Mouse (Mus musculus) heart, adult 2 months (tissue): Measurements from ENCODE around the gene Fam45a. TPM values are rescaled to one million over a fixed set of nuclear protein-coding genes. Genes with fewer than 3 reads are reported as not detected.

Experiments used
- DNase-seq, 2 experiments: peaks; one replicate each; pipeline ENCODE4 v3.0.0; 2021
- H3K27ac ChIP-seq: fragments of 200-600 bp; 2 replicates; pipeline ENCODE4 v1.8.1; 2022
- H3K27me3 ChIP-seq: fragments of 200-500 bp; 2 replicates; pipeline ENCODE4 v1.6.1; 2012; ENCODE audit warnings: mild to moderate bottlenecking, low read length, inconsistent platforms, mixed read lengths; ENCODE audit not compliant: control insufficient read depth, insufficient read depth
- H3K36me3 ChIP-seq: fragments of 200-500 bp; 2 replicates; pipeline ENCODE4 v1.6.1; 2012; ENCODE audit warnings: low read length, inconsistent platforms; ENCODE audit not compliant: control insufficient read depth, insufficient read depth
- H3K4me1 ChIP-seq: fragments of 200-500 bp; 2 replicates; pipeline ENCODE4 v1.6.1; 2011; ENCODE audit warnings: low read length; ENCODE audit not compliant: control insufficient read depth, insufficient read depth
- H3K4me3 ChIP-seq: fragments of 200-600 bp; 2 replicates; pipeline ENCODE4 v1.8.1; 2022
- H3K79me2 ChIP-seq: fragments of 200-500 bp; replicated peaks from 2 replicates; pipeline ENCODE4 v1.6.1; 2012; ENCODE audit warnings: mild to moderate bottlenecking, inconsistent platforms, low read length, moderate library complexity, mixed read lengths; ENCODE audit not compliant: control insufficient read depth, insufficient read depth
- H3K9ac ChIP-seq: fragments of 200-500 bp; 2 replicates; pipeline ENCODE4 v1.6.1; 2012; ENCODE audit warnings: low read depth, mild to moderate bottlenecking, control low read depth, inconsistent platforms, low read length, mixed read lengths
- CTCF ChIP-seq: fragments of 200-600 bp; IDR thresholded peaks from 2 replicates; pipeline ENCODE4 v1.8.1; 2022; ENCODE audit warnings: antibody characterized with exemption, mild to moderate bottlenecking, moderate library complexity
- EP300 ChIP-seq: fragments of 200-500 bp; IDR thresholded peaks from 2 replicates; pipeline ENCODE4 v1.6.1; 2011; ENCODE audit warnings: low read depth, low read length, control low read depth; ENCODE audit not compliant: insufficient read depth
- POLR2A ChIP-seq: fragments of 200-500 bp; IDR thresholded peaks from 2 replicates; pipeline ENCODE4 v1.6.1; 2011; ENCODE audit warnings: mild to moderate bottlenecking, low read depth, low read length, control low read depth; ENCODE audit not compliant: insufficient read depth
- WGBS: fragments of 180-500 bp; shearing (Covaris S2); methylation state at CpG from one replicate; pipeline ENCODE4 v1.1.7; 2018; 5-methylcytosine and 5-hydroxymethylcytosine counted together
- intact Hi-C: fragments of 180-260 bp; cut with DNase I; formaldehyde crosslinking; loops from one replicate; pipeline ENCODE4 v1.15.1; 2025
- long read RNA-seq: library from polyadenylated mRNA; stranded (forward); transcript quantifications from one replicate; pipeline ENCODE4 v2.0.0, GENCODE M21; 2021
- polyA plus RNA-seq: library from polyadenylated mRNA; depleted of rRNA; stranded (reverse); fragments of >200 nt; gene quantifications from 2 replicates; pipeline ENCODE4 v1.2.3, GENCODE M21; 2012; rRNA removed
- total RNA-seq, 2 experiments: library from RNA; stranded (reverse); gene quantifications; 2 replicates each; pipeline ENCODE4 v1.2.3; 2021

Fam45a gene
- total RNA-seq: 10 to 100 TPM; 17.4 to 18.9 TPM
- polyA plus RNA-seq: 8.7 and 15.6 TPM in 2 replicates
- long read RNA-seq, transcript Fam45a-201 (9 exons, 2,307 nt): major isoform, 12 of 18 reads
- long read RNA-seq, partial matches to known transcripts: 0 of 18 reads
- long read RNA-seq, other reads (novel, unspliced or antisense): 6 of 18 reads

GRCm38 (mm10) chr19:60811098-60812035 is at the start of gene Fam45a:
Fam45a (plus strand) TSS chr19:60811585.
- H3K4me1 ChIP-seq: peaks cover 2% of the 10 kb centered on the region
- H3K79me2 ChIP-seq: no peaks in the 10 kb centered on the region
- peaks cover 5% of the 10 kb centered on the region; the same call in 1 of the 2 replicates for H3K36me3 ChIP-seq
- TF ChIP-seq POLR2A: peak; percentile 92
- peak; percentile 71; the same call in 1 of the 2 replicates for TF ChIP-seq EP300
- TF ChIP-seq CTCF: peak; percentile 87
- H3K9ac ChIP-seq: peak within 1 kb of the TSS; percentile 82
- intact Hi-C loops: loop anchor here (1.0 kb wide), 1 partner anchor 20 kb away; no protein-coding TSS in a partner anchor
- 2% methylated on average over 45 of the region's 45 CpGs for WGBS
- peak; percentile 92 to 94 for DNase-seq
- H3K27ac ChIP-seq: peak within 1 kb of the TSS; percentile 86
- no peaks in the 10 kb centered on the region for H3K27me3 ChIP-seq
- H3K4me3 ChIP-seq: peak within 1 kb of the TSS; percentile 95

- intact Hi-C loops: no loop called here
- WGBS: 47% methylated on average over 6 of the region's 6 CpGs
Measured at GRCm38 (mm10) chr19:60773366-60773765, 38.0 kb upstream of the Fam45a start.

GRCm38 (mm10) chr19:60782034-60782433 is 29.4 kb upstream of the Fam45a start:
- TF ChIP-seq POLR2A (no peak), EP300 (no peak), CTCF (no peak)
- 67% methylated on average over 3 of the region's 3 CpGs for WGBS
- Histone ChIP-seq H3K4me1 (peaks cover 5% of the 10 kb centered on the region), H3K4me3 (no peak overlapping the region), H3K27me3 (no peaks in the 10 kb centered on the region), H3K9ac (no peak overlapping the region), H3K79me2 (0 out of 2 replicates have a peak, but pooled peaks cover 1% of the 10 kb centered on the region), H3K36me3 (peaks cover 28% of the 10 kb centered on the region), H3K27ac (no peak overlapping the region)
- DNase-seq: no peak
- intact Hi-C loops: no loop called here

More at GRCm38 (mm10) chr19:60773366-60773765, 38.0 kb upstream of the Fam45a start:
- H3K9ac ChIP-seq: no peak overlapping the region
- no peak overlapping the region for H3K4me3 ChIP-seq
- peaks cover 38% of the 10 kb centered on the region for H3K36me3 ChIP-seq
- no peak overlapping the region for H3K27ac ChIP-seq
- no peaks in the 10 kb centered on the region for H3K27me3 ChIP-seq
- H3K79me2 ChIP-seq: no peaks in the 10 kb centered on the region
- H3K4me1 ChIP-seq: no peaks in the 10 kb centered on the region
- TF ChIP-seq EP300 (0 out of 2 replicates have a peak, but pooled peaks have one; percentile 32), POLR2A (no peak)
- peak in 1 of 2 experiments; percentile 14 for DNase-seq

GRCm38 (mm10) chr19:60784712-60785111 is 26.7 kb upstream of the Fam45a start:
- DNase-seq: no peak
- WGBS: 27% methylated on average over 1 of the region's 1 CpGs
- Histone ChIP-seq H3K9ac (no peak overlapping the region), H3K4me1 (peaks cover 10% of the 10 kb centered on the region), H3K4me3 (no peak overlapping the region), H3K27me3 (no peaks in the 10 kb centered on the region), H3K79me2 (0 out of 2 replicates have a peak, but pooled peaks cover 1% of the 10 kb centered on the region), H3K27ac (no peak overlapping the region), H3K36me3 (peaks cover 35% of the 10 kb centered on the region)
- TF ChIP-seq POLR2A (no peak), CTCF (no peak), EP300 (no peak)
- intact Hi-C loops: no loop called here

GRCm38 (mm10) chr19:60787465-60788150 is 23.8 kb upstream of the Fam45a start:
- Histone ChIP-seq H3K79me2 (peaks cover 3% of the 10 kb centered on the region; the same call in 1 of the 2 replicates), H3K36me3 (peaks cover 27% of the 10 kb centered on the region), H3K27me3 (no peaks in the 10 kb centered on the region), H3K4me1 (peaks cover 10% of the 10 kb centered on the region), H3K9ac (no peak overlapping the region), H3K27ac (no peak overlapping the region), H3K4me3 (no peak overlapping the region)
- 30% methylated on average over 2 of the region's 2 CpGs for WGBS
- DNase-seq: no peak
- no peak for TF ChIP-seq CTCF
- no peak for TF ChIP-seq POLR2A
- no peak for TF ChIP-seq EP300
- intact Hi-C loops: no loop called here
